Mouse (Mus musculus): ENCODE measurements at regions not wholly inside any gene's neighbourhood (a gene's known extent, or its start where the extent isn't known, plus 50 kb on each side); places are given as distances from the start of the nearest gene placed in this dataset.
"Not testable (repeated sequence)": the region's sequence is repeated elsewhere in the genome, so short reads cannot be mapped to it uniquely, and the experiment has no call there.

DNA sequence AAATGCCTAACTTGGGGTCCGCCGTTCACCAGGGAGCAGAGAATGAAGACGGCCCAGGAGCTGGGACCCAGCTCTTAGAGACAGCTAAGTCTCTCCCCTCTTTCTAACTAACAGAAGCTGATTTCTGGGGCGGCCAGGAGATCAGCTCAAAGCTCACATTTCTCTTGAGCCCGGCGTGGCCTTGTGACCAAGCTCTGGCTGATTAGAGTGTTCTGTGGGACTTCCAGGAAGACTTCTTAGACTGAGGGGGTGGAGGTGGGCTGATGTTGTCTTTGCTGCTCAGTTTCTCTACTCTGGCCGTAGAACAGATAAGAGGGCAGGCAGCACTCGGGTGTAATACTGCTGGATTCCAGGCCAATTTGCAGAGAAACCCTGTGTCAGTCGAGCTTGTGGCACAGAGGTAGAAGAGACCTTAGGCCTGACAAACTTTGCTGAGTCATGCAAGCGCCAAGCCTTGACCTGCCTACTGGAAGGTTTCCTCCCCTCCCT is 96.5 kb upstream of the Map3k1 start:
- DNase-seq = peak; percentile 53

- no peak for DNase-seq
These were observed 102.3 kb upstream of the Map3k1 start for GRCm38 (mm10) chr13:111911071-111911470.

DNA sequence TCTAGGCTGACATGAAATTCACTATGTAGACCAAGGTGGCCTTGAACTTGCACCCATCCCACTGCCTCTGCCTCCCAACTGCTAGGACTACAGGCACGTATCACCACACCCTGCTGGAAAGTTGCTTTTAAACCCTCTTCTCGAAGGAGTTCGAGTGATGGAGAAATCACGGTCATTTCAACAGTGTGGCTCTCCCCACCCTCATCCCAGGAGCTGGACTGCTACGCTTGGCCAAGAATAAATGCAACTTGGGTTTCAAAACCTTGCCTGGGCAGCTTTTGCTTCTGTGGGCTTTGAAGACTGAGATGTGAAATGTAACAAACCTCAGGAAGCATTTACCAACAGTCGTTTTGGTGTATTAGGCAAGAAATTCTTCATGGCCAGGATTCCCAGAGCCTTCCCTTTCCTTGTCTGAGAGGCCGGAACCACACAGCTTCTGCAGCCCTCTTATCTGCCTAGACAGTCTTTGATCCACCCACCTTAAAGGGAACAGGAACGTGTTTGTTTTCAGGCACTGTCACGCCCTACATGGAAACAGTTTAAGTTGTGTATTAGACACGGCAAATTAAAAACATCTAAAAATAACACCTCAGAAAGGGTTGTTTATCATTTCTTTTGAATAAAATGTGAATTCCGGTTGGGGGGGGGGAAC is 103.0 kb upstream of the Map3k1 start:
- DNase-seq = no peak

GRCm38 (mm10) chr13:111914348-111914913 is 105.6 kb upstream of the Map3k1 start:
- no peak for DNase-seq

DNA sequence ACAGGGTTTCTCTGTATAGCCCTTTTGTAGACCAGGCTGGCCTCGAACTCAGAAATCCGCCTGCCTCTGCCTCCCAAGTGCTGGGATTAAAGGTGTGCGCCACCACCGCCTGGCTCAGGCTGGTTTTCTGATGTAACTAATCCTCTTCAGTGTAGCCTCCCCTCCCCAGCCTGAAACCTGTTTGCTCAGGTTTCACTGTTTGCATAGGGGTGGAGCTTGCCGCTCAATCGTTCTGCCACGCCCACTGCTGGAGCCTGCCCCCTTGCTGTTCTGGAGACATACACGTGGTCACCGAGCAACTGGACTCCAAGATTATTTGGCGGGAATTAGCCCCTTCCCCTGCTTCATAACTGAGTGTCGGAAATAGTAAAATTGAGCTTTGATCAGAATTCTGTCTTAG is 110.6 kb upstream of the Map3k1 start:
- DNase-seq = not testable (repeated sequence)

DNA sequence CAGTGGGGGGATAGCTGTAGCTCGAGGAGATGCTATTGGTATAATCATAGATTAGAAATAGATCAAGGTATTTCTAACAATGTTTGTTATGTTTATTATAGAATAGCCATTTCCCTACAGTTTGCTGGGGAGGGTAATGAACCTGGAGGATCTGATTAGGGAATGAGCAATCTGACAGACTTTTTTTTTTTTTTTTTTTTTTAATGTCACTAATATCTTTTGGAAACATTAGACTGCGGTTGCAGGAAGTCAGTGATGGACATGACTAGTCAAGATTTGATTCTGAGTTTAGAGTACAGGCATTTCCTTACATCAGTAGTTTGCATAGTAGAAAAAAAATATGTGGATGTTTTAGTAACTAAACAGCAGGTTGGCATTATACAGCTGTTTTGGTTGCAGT is 111.7 kb upstream of the Map3k1 start:
- no peak for DNase-seq

DNA sequence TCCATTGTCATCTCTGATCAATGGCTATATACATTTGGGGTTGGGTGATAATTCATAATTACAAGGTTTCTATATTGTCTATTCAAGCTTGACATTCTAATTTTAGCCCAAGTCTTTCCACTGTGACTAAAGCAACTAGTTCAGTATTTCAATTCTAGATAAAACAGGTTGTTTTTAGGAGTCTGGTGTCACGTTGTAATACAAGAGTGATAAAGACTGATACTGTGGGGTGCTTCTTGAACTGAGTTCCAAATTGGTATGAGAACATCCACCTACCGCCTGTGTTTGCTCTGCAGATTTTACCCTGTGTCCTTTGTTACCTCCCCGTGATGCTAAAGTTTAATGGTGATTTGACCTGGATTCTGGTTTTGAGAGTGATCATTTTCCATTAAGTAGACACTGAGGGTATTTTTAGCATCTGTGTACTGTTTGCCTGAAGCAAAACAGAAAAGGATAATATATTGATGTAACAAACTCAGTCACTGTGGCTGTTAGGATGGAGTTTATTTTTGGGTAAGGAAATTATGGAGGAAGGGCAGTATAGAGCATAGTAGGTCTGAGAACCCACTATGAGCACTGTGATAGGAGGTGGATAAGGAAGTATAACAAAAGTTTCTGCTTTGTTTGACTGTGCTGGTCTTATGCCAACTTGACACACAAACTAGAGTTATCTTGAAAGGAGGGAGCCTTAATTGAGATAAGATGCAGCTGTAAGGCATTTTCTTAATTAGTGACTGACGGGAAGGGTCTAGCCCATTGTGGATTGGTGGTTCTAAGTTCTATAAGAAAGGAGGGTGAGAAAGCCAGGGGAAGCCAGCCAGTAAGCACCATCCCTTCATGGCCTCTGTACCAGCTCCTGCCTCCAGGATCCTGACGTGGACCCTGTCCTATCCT is 112.6 kb upstream of the Map3k1 start:
- DNase-seq = no peak

- DNase-seq = no peak
These were observed 116.6 kb upstream of the Map3k1 start for GRCm38 (mm10) chr13:111925349-111925748.

DNA sequence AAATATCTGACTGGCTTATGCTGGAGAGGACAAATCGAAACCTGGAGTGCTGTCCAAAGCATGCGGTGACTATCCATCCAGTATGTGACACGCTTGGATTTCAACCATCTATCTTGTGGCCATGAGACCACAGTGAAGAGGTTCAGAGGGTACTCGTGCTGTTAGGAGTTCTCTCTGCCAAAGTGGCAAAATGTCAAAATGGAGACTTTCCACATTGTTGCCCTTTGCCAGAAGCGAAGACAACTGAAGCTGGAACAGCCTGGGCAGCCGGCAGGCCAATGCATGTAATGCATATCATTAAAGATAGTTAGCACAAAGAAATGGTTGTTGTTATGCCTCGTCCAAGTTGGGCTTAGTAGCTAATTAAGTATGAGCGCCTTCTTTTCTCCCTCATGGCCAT is 118.0 kb upstream of the Map3k1 start:
- DNase-seq = no peak

GRCm38 (mm10) chr13:111927489-111927888 is 118.7 kb upstream of the Map3k1 start:
- DNase-seq = no peak

DNA sequence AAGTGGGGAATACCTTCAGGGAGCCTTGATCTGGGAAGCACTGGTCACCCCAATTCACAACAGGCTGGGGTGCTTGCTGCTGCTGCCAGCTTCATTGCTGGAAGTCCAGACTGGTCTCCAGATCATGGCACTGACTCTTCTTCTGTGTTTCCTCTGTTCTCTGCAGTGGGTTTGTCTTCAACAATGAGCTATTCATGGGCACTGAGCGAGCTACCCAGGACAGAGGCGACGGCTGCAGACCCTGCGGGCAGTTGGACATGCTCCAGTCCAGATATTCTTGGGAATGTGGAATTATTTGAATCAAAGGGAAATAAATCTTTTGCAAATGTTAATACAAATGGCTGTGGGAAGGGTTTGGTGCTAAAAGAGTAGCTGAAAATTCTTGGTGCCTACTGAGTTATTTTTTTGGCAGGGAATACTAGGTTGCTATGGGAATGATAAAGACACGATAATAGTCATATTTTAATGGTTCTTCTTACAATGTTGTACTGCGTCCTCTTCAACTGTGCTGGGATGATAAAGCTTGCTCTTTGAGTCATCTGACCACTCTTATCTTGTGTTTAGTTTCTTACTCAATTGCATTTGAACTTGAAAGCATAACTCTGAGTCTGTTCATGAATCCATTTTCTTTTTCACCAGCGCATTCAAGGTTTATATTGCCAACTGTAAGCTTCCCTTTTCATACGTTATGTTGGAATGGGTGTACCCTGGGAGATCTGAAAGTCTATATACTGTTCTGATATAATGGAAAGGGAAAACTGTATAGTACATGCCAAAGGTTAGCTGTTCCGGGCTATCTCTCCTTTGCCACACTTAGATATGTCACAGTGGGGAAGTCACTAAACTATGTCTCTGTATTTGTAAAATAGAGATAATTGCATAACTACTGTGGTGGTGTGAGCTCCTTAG is 120.1 kb upstream of the Map3k1 start:
- no peak for DNase-seq

DNA sequence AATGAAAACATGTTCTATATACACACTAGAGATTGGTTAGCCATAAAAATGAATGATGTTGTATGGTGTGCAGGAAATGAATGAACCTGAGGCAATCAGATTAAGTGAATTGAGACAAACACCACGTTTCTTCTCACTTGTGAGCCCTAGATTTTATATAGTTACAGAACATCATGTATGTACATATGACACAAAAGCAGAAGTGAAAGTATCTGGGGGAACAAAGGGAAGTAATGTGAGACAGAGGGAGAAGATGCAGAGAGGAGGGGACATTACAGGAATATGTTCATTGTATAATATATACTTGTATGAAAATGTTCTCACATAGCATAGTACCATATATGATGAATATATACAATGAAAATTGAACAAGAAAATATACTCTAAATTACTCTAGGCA is 121.1 kb upstream of the Map3k1 start:
- no peak for DNase-seq

DNA sequence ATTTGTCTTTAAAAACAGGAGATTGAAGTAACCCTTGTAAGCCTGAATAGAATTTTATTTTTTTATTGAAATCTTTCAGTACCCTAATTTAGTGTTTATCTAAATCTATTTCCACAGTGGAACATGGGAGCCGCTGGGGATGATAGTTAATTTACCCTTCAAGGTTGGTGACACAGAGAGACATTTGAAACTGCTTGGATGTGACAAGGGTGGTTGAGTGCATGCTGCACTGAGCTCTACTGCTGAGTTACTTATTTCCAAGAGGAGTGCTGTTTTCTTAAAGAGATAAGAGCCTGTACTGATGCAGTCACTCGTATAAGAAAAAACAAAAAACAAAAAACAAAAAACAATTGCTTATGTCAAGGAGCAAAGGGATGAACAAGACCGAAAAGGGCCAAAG is 123.7 kb upstream of the Map3k1 start:
- DNase-seq = peak; percentile 25

DNA sequence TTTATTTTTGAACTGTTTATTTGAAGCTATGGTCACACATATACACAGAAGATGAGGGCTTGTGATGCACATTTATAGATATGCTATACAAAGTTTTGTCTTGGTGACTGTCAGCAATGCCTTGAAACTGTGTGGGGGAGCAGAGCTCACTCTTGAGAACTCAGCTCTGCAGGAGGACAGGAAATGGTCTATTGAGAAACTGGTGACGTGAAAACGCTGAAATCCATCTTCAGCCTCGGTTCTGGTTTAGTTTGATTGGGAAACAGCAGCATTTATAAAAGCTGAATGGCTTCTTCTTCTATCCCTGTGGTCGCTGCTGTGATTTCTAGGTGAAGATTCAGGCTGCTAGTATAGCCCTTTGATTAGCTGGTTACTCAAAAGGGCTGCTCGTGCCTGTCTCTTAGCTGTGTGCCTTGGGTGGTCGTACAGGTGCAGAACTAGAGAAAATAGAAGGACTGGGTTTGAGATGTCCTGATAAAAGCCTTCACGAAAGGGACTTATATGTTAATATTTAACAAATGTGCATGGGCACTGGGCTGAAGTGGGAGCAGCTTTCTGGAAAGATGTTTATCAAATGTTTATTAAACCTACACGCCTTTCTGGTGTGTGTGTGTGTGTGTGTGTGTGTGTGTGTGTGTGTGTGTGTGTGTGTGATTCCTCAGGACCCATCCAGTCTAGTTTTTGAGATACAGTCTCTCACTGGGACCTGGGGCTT is 124.9 kb upstream of the Map3k1 start:
- peak; percentile 20 for DNase-seq

GRCm38 (mm10) chr13:111935721-111936080 is 126.9 kb upstream of the Map3k1 start:
- DNase-seq = no peak

DNA sequence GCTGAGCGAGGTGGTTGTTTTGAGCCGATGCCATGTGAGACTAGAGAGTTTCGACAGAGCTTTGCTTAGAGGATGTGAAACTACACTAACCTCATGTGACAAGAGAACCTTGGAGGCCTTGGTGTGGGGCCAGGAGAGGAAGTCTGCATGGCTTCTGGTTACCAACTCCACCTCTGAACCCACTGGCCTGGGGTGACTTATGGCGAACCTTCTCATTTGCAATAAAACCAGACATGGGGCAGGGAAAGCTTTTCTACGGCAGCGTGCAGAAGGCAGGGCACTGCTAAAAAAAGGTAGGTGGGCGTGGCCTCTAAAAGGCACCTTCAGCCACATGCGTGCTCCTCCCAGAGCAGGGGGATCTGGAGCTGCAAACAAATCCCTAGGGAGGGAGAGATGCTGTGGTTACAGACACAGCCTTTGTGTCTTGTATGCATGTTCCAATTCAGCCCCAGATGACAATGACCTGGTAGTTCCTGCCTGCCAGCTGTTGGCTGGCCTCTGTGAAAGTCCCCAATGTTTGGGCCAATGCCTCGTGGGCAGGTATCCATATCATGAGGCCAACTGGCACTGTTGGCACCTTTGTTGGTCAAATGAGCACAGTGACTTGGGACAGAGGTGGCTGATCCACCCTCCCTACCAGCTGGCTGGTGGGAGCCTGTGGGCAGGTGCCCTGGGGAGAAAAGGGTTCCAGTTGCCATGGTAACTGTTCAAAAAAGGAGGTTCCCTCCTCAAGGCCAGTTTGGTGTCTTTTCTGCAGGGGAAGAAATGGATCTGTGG is 127.5 kb upstream of the Map3k1 start:
- DNase-seq = peak; percentile 93

- DNase-seq = peak; percentile 60
These were observed 128.2 kb upstream of the Map3k1 start for GRCm38 (mm10) chr13:111936983-111937382.

DNA sequence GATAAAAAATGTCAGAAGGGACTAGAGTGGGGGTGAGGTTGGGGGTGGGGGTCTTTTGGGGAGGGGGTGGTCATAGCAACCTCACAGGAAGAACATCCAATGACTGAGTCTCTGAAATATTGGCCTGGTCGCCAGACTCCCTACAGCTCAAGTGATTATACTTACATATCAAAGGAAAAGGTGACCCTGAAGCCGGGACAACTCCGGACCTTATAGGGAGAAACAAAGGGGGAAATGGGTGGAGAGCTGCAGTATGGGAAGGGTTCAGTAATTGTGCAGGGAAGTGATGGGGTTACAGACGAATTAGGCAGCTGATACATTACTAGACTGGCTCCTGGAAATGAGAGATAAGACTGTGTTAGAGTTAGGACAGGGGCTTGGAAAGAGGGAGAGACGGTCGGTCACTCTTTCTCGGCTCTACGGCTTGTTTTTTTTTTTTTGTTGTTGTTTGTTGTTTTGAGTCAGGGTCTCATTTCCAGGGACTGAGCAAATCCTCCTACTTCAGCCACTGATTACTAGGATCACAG is 130.2 kb upstream of the Map3k1 start:
- no peak for DNase-seq

GRCm38 (mm10) chr13:111939534-111940115 is 130.8 kb upstream of the Map3k1 start:
- no peak for DNase-seq

DNA sequence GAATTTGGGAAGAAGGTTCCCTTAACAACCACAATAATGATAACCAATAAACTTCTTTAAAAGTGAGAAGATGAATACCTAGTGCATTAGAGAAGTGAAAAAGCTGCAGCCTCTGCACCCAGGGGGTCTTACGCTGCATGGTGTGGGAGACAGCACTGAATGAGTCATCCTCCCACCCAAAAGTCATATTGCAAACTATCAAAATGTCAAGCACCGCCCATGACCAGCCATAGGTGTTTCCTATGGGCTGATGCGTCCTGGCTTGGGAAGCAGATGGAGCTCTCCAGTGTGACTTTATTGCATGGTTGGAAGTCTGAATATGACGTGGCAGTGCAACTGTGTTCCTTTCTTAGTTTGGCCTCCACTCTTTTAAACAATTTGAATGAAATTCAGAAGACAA is 131.5 kb upstream of the Map3k1 start:
- DNase-seq = no peak

Measured in kidney, adult 11 months (tissue).